Mouse (Mus musculus): ENCODE results near the gene Tmem37. TPM values are rescaled to one million over a fixed set of nuclear protein-coding genes. Genes with fewer than 3 reads are reported as not detected.

Tmem37 gene
- total RNA-seq, 1 experiment, result 26.7 TPM

GRCm38 (mm10) chr1:120074307-120074702 is 431 bp upstream of the Tmem37 start:
- TF ChIP-seq MAFK (IDR thresholded peaks at IDR 0.05; ENCODE audit: insufficient read depth, low read depth, low read length) (no peak), ZC3H11A (IDR thresholded peaks at IDR 0.05; ENCODE audit: borderline replicate concordance, low read depth, low read length) (no peak), CHD2 (IDR thresholded peaks at IDR 0.05; ENCODE audit: low read depth, low read length) (no peak), HCFC1 (IDR thresholded peaks at IDR 0.05; ENCODE audit: borderline replicate concordance, insufficient read depth, low read length) (no peak), ZNF384 (IDR thresholded peaks at IDR 0.05; ENCODE audit: low read depth, low read length) (no peak)
- no peak overlapping the region; the same call in 1 of the 2 replicates for H3K27ac ChIP-seq (ENCODE audit: insufficient read depth, low read depth, low read length, poor library complexity, severe bottlenecking)
- H3K36me3 ChIP-seq (ENCODE audit: control insufficient read depth, insufficient read depth, low read length, poor library complexity, severe bottlenecking), result no peaks in the 10 kb centered on the region

GRCm38 (mm10) chr1:120072900-120073299 is 974 bp downstream of the Tmem37 start:
- TF ChIP-seq HCFC1 (IDR thresholded peaks at IDR 0.05; ENCODE audit: borderline replicate concordance, insufficient read depth, low read length), result no peak
- TF ChIP-seq MAFK (IDR thresholded peaks at IDR 0.05; ENCODE audit: insufficient read depth, low read depth, low read length), result no peak
- no peak for TF ChIP-seq ZC3H11A (IDR thresholded peaks at IDR 0.05; ENCODE audit: borderline replicate concordance, low read depth, low read length)
- TF ChIP-seq ZNF384 (IDR thresholded peaks at IDR 0.05; ENCODE audit: low read depth, low read length), result no peak
- no peak for TF ChIP-seq CHD2 (IDR thresholded peaks at IDR 0.05; ENCODE audit: low read depth, low read length)
- Histone ChIP-seq H3K9ac (ENCODE audit: insufficient read depth, low read depth, low read length, poor library complexity, severe bottlenecking) (peak overlapping the region; percentile 66; the same call in 1 of the 2 replicates), H3K27ac (ENCODE audit: insufficient read depth, low read depth, low read length, poor library complexity, severe bottlenecking) (no peak overlapping the region), H3K4me3 (ENCODE audit: insufficient read depth in 1 of 2, low read depth in 1 of 2, low read length in 2 of 2, poor library complexity in 1 of 2, severe bottlenecking in 1 of 2) (peak overlapping the region; percentile 69 to 70), H3K4me1 (ENCODE audit: control insufficient read depth in 2 of 2, insufficient read depth in 2 of 2, low read length in 2 of 2, poor library complexity in 1 of 2) (peaks cover 10 to 21% of the 10 kb centered on the region in 2 experiments), H3K9me3 (ENCODE audit: control insufficient read depth, insufficient read depth, low read depth, low read length) (no peaks in the 10 kb centered on the region), H3K36me3 (ENCODE audit: control insufficient read depth, insufficient read depth, low read length, poor library complexity, severe bottlenecking) (peaks cover 3% of the 10 kb centered on the region; the same call in 1 of the 2 replicates)
- in situ Hi-C loops (cut with MboI; ENCODE audit: low sequenced_read_pairs in 2 of 2, unreplicated experiment in 2 of 2), result no loop called here
- DNase-seq (ENCODE audit: low read depth, low spot score), result no peak

More at GRCm38 (mm10) chr1:120074307-120074702, 431 bp upstream of the Tmem37 start:
- Histone ChIP-seq H3K4me1 (ENCODE audit: control insufficient read depth in 2 of 2, insufficient read depth in 2 of 2, low read length in 2 of 2, poor library complexity in 1 of 2) (peaks cover 14 to 26% of the 10 kb centered on the region in 2 experiments), H3K9me3 (ENCODE audit: control insufficient read depth, insufficient read depth, low read depth, low read length) (no peaks in the 10 kb centered on the region), H3K9ac (ENCODE audit: insufficient read depth, low read depth, low read length, poor library complexity, severe bottlenecking) (peak overlapping the region; percentile 69; the same call in 1 of the 2 replicates), H3K4me3 (ENCODE audit: insufficient read depth in 1 of 2, low read depth in 1 of 2, low read length in 2 of 2, poor library complexity in 1 of 2, severe bottlenecking in 1 of 2) (peak overlapping the region; percentile 69 to 70)
- in situ Hi-C loops (cut with MboI; ENCODE audit: low sequenced_read_pairs in 2 of 2, unreplicated experiment in 2 of 2), result no loop called here
- DNase-seq (ENCODE audit: low read depth, low spot score), result no peak

- H3K9me3 ChIP-seq (ENCODE audit: control insufficient read depth, insufficient read depth, low read depth, low read length), result no peaks in the 10 kb centered on the region
- H3K4me1 ChIP-seq (ENCODE audit: control insufficient read depth in 2 of 2, insufficient read depth in 2 of 2, low read length in 2 of 2, poor library complexity in 1 of 2), result peaks cover 4 to 16% of the 10 kb centered on the region in 2 experiments; a peak in 3 of 4 replicates
- H3K9ac ChIP-seq (ENCODE audit: insufficient read depth, low read depth, low read length, poor library complexity, severe bottlenecking), result no peak overlapping the region
- DNase-seq (ENCODE audit: low read depth, low spot score), result no peak
- peaks cover 4% of the 10 kb centered on the region; the same call in 1 of the 2 replicates for H3K36me3 ChIP-seq (ENCODE audit: control insufficient read depth, insufficient read depth, low read length, poor library complexity, severe bottlenecking)
- in situ Hi-C loops (cut with MboI; ENCODE audit: low sequenced_read_pairs in 2 of 2, unreplicated experiment in 2 of 2), result no loop called here
- no peak for TF ChIP-seq HCFC1 (IDR thresholded peaks at IDR 0.05; ENCODE audit: borderline replicate concordance, insufficient read depth, low read length)
- no peak for TF ChIP-seq MAFK (IDR thresholded peaks at IDR 0.05; ENCODE audit: insufficient read depth, low read depth, low read length)
- TF ChIP-seq ZNF384 (IDR thresholded peaks at IDR 0.05; ENCODE audit: low read depth, low read length), result no peak
- TF ChIP-seq CHD2 (IDR thresholded peaks at IDR 0.05; ENCODE audit: low read depth, low read length), result no peak
- no peak for TF ChIP-seq ZC3H11A (IDR thresholded peaks at IDR 0.05; ENCODE audit: borderline replicate concordance, low read depth, low read length)
- H3K4me3 ChIP-seq (ENCODE audit: insufficient read depth in 1 of 2, low read depth in 1 of 2, low read length in 2 of 2, poor library complexity in 1 of 2, severe bottlenecking in 1 of 2), result no peak overlapping the region
- H3K27ac ChIP-seq (ENCODE audit: insufficient read depth, low read depth, low read length, poor library complexity, severe bottlenecking), result no peak overlapping the region
Observed at GRCm38 (mm10) chr1:120071133-120071532, 2.7 kb downstream of the Tmem37 start.

GRCm38 (mm10) chr1:120070168-120070567 is 3.7 kb downstream of the Tmem37 start:
- Histone ChIP-seq H3K27ac (ENCODE audit: insufficient read depth, low read depth, low read length, poor library complexity, severe bottlenecking) (no peak overlapping the region), H3K4me1 (ENCODE audit: control insufficient read depth in 2 of 2, insufficient read depth in 2 of 2, low read length in 2 of 2, poor library complexity in 1 of 2) (peaks cover 4 to 15% of the 10 kb centered on the region in 2 experiments; a peak in 3 of 4 replicates), H3K4me3 (ENCODE audit: insufficient read depth in 1 of 2, low read depth in 1 of 2, low read length in 2 of 2, poor library complexity in 1 of 2, severe bottlenecking in 1 of 2) (no peak overlapping the region), H3K9ac (ENCODE audit: insufficient read depth, low read depth, low read length, poor library complexity, severe bottlenecking) (no peak overlapping the region), H3K9me3 (ENCODE audit: control insufficient read depth, insufficient read depth, low read depth, low read length) (no peaks in the 10 kb centered on the region), H3K36me3 (ENCODE audit: control insufficient read depth, insufficient read depth, low read length, poor library complexity, severe bottlenecking) (peaks cover 4% of the 10 kb centered on the region; the same call in 1 of the 2 replicates)
- no peak for DNase-seq (ENCODE audit: low read depth, low spot score)
- TF ChIP-seq ZNF384 (IDR thresholded peaks at IDR 0.05; ENCODE audit: low read depth, low read length) (no peak), MAFK (IDR thresholded peaks at IDR 0.05; ENCODE audit: insufficient read depth, low read depth, low read length) (no peak), HCFC1 (IDR thresholded peaks at IDR 0.05; ENCODE audit: borderline replicate concordance, insufficient read depth, low read length) (no peak), CHD2 (IDR thresholded peaks at IDR 0.05; ENCODE audit: low read depth, low read length) (no peak), ZC3H11A (IDR thresholded peaks at IDR 0.05; ENCODE audit: borderline replicate concordance, low read depth, low read length) (no peak)
- in situ Hi-C loops (cut with MboI; ENCODE audit: low sequenced_read_pairs in 2 of 2, unreplicated experiment in 2 of 2), result no loop called here

All from ES-E14 (cell line).